Mouse (Mus musculus) bone marrow, adult 2 months (tissue): ENCODE data around the gene Wfdc15a.
"Not testable (repeated sequence)": the region's sequence is repeated elsewhere in the genome, so short reads cannot be mapped to it uniquely, and the experiment has no call there.

Source experiments
- CTCF ChIP-seq: fragments of 200-500 bp; IDR thresholded peaks from 2 replicates; pipeline ENCODE4 v1.5.1; 2011; ENCODE audit warnings: low read length, control low read depth; ENCODE audit not compliant: control insufficient read depth, insufficient read depth
- POLR2A ChIP-seq: fragments of 200-500 bp; IDR thresholded peaks from 2 replicates; pipeline ENCODE4 v1.6.1; 2011; ENCODE audit warnings: low read depth, mild to moderate bottlenecking, control low read depth, low read length, borderline replicate concordance; ENCODE audit not compliant: control insufficient read depth

DNA sequence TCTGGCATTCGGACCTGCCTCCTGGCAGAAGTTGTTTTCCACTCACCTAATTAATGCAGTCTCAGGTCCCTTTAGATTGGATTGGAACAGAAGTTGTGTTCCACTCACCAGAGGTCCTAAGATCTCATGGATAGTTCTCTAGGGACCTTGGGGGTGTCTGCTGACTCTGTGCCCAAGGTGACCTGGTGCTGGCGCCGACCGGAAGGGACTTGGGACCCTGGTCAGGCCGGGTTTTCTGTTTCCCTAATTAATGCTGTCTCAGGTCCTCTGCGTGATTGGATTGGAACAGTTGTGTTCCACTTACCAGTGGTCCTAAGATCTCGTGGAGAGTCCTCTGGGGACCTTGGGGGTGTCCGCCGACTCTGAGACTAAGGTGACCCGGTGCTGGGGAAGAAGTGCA is 6.1 kb upstream of the Wfdc15a start:
- not testable (repeated sequence) for TF ChIP-seq CTCF, POLR2A
